Mouse (Mus musculus): Measurements from ENCODE around the gene Hypm.

Gene Hypm

GRCm38 (mm10) chrX:9846628-9847027, at the start of gene Hypm:
Gene Hypm, plus strand, starts transcription at chrX:9846928.
- DNase-seq (ENCODE audit: low read depth, low spot score): no peak

GRCm38 (mm10) chrX:9810101-9810500, 36.6 kb upstream of the Hypm start:
- no peak for DNase-seq (ENCODE audit: low read depth, low spot score)

- no peak for DNase-seq (ENCODE audit: low read depth, low spot score)
These were observed 34.3 kb upstream of the Hypm start for GRCm38 (mm10) chrX:9812469-9812868.

GRCm38 (mm10) chrX:9834779-9835178, 11.9 kb upstream of the Hypm start:
- no peak for DNase-seq (ENCODE audit: low read depth, low spot score)

GRCm38 (mm10) chrX:9849403-9849802, 2.7 kb downstream of the Hypm start, which contains the start of gene H2al3:
Gene H2al3, plus strand, starts transcription at chrX:9849703.
- DNase-seq (ENCODE audit: low read depth, low spot score): no peak

- no peak for DNase-seq (ENCODE audit: low read depth, low spot score)
These were observed 15.1 kb downstream of the Hypm start for GRCm38 (mm10) chrX:9861859-9862258.

- DNase-seq (ENCODE audit: low read depth, low spot score): no peak
These were observed 28.8 kb downstream of the Hypm start for GRCm38 (mm10) chrX:9875519-9875918.

GRCm38 (mm10) chrX:9885322-9885721, 38.6 kb downstream of the Hypm start, which contains the start of gene Sytl5:
Gene Sytl5, plus strand, starts transcription at chrX:9885622.
- no peak for DNase-seq (ENCODE audit: low read depth, low spot score)

Data from telencephalon, adult 2 months (tissue).